Mouse (Mus musculus) testis, adult 2 months (tissue): Measurements from ENCODE around the gene Wdpcp. TPM values are rescaled to one million over a fixed set of nuclear protein-coding genes. Genes with fewer than 3 reads are reported as not detected.

ENCODE experiments used
- H3K27ac ChIP-seq: fragments of 200-500 bp; 2 replicates; pipeline ENCODE4 v1.5.1; 2012; ENCODE audit warnings: low read depth, low read length; ENCODE audit not compliant: control insufficient read depth, insufficient read depth
- H3K27me3 ChIP-seq: fragments of 200-500 bp; 2 replicates; pipeline ENCODE4 v1.6.1; 2012; ENCODE audit warnings: mild to moderate bottlenecking, low read length, moderate library complexity; ENCODE audit not compliant: control insufficient read depth, insufficient read depth
- H3K36me3 ChIP-seq: fragments of 200-500 bp; 2 replicates; pipeline ENCODE4 v1.6.1; 2012; ENCODE audit warnings: mild to moderate bottlenecking, low read length; ENCODE audit not compliant: control insufficient read depth, insufficient read depth
- H3K4me1 ChIP-seq: fragments of 200-500 bp; 2 replicates; pipeline ENCODE4 v1.6.1; 2012; ENCODE audit warnings: low read length; ENCODE audit not compliant: control insufficient read depth, insufficient read depth
- H3K4me3 ChIP-seq: fragments of 200-500 bp; 2 replicates; pipeline ENCODE4 v1.5.1; 2012; ENCODE audit warnings: low read depth, mild to moderate bottlenecking, low read length, moderate library complexity, mixed read lengths; ENCODE audit not compliant: control insufficient read depth
- CTCF ChIP-seq: fragments of 200-500 bp; IDR thresholded peaks from 2 replicates; pipeline ENCODE4 v1.5.1; 2012; ENCODE audit warnings: low read depth, mild to moderate bottlenecking, inconsistent platforms, low read length, moderate library complexity; ENCODE audit not compliant: control insufficient read depth, insufficient read depth, insufficient replicate concordance
- POLR2A ChIP-seq: fragments of 200-500 bp; IDR thresholded peaks from 2 replicates; pipeline ENCODE4 v1.6.1; 2012; ENCODE audit warnings: low read depth, mild to moderate bottlenecking, inconsistent platforms, low read length, moderate library complexity; ENCODE audit not compliant: control insufficient read depth
- polyA plus RNA-seq: library from polyadenylated mRNA; depleted of rRNA; stranded (reverse); fragments of >200 nt; gene quantifications from 2 replicates; pipeline ENCODE4 v1.2.3, GENCODE M21; 2012

The Wdpcp gene
- polyA plus RNA-seq, 1 experiment = 34.0 TPM

- TF ChIP-seq POLR2A = no peak
- no peak for TF ChIP-seq CTCF
- Histone ChIP-seq H3K27me3 (no peaks in the 10 kb centered on the region), H3K36me3 (no peaks in the 10 kb centered on the region)
These were observed 66.3 kb downstream of the Wdpcp start for GRCm38 (mm10) chr11:21638341-21638740.

GRCm38 (mm10) chr11:21639534-21639933, 67.5 kb downstream of the Wdpcp start:
- Histone ChIP-seq H3K4me3 (no peak overlapping the region), H3K36me3 (no peaks in the 10 kb centered on the region), H3K4me1 (no peaks in the 10 kb centered on the region), H3K27me3 (no peaks in the 10 kb centered on the region), H3K27ac (no peak overlapping the region)
- TF ChIP-seq CTCF = no peak

More at GRCm38 (mm10) chr11:21638341-21638740, 66.3 kb downstream of the Wdpcp start:
- H3K4me1 ChIP-seq = no peaks in the 10 kb centered on the region
- H3K27ac ChIP-seq = no peak overlapping the region
- H3K4me3 ChIP-seq = no peak overlapping the region

DNA sequence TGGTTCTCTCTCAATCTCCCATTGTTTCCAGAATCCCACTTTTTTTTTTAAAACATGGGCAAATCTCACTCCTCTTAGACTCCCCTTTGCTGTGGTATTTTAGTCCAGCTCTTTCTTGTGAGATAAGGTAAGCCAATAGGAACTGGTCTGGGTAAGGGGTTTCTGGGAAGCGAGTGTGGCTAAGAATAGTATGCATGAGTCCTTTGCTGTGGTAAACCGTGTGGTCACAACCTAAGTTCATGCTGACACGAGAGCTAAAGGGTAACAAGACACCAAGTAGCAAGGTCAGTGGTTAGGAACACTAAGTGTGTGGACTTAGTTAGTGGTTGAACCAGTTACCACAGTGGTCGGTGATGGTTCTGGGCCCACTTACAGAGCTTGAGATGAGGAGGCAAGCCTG, 72.2 kb downstream of the Wdpcp start:
- TF ChIP-seq POLR2A = no peak
- TF ChIP-seq CTCF = no peak

DNA sequence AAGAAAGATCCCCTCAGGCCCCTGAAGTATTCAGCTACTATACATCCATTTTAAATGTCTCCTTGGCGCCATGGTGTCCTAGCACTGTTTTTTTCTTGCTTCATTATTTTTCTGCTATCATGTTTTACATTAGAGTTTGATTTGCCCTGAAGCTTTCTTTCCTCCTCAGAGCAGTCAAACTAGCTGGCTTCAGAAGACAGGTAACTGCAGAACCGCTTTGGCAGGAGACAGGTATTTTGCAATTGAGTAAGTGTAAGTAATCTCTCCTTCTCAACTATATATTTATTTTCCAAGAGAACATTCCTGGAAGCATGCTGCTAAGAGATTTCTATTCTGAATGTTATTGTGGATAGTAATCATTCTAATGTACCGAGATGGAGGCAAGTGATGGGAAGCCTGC, 74.1 kb downstream of the Wdpcp start:
- no peak for TF ChIP-seq POLR2A
- TF ChIP-seq CTCF = no peak
- H3K27ac ChIP-seq = no peak overlapping the region
- no peaks in the 10 kb centered on the region for H3K36me3 ChIP-seq
- no peaks in the 10 kb centered on the region for H3K4me1 ChIP-seq
- no peaks in the 10 kb centered on the region for H3K27me3 ChIP-seq
- no peak overlapping the region for H3K4me3 ChIP-seq

More for the DNA sequence above, 72.2 kb downstream of the Wdpcp start:
- H3K27ac ChIP-seq = no peak overlapping the region
- no peaks in the 10 kb centered on the region for H3K4me1 ChIP-seq
- no peaks in the 10 kb centered on the region for H3K36me3 ChIP-seq
- no peaks in the 10 kb centered on the region for H3K27me3 ChIP-seq
- H3K4me3 ChIP-seq = no peak overlapping the region

DNA sequence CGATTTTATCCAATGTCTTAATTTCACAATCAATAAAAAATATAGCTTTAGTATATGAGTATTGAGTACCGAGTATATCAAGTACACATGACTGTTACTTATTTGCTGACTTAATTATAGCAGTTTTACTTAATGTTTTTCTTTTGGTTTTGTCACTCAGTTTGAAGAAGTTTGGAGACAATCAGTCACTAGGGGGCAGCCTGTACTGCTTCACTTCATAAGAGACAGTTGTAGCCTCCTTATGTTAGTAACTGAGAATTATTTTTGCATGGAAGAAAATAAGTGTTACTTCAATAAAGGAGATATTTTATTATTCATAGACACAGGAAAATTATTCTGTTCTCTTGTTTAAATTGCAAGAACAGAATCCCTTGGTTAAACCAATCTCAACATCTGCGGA, 87.0 kb downstream of the Wdpcp start:
- Histone ChIP-seq H3K27me3 (no peaks in the 10 kb centered on the region), H3K4me1 (no peaks in the 10 kb centered on the region), H3K27ac (no peak overlapping the region), H3K4me3 (no peak overlapping the region), H3K36me3 (no peaks in the 10 kb centered on the region)
- TF ChIP-seq CTCF (no peak), POLR2A (no peak)

GRCm38 (mm10) chr11:21677034-21677433, 105.0 kb downstream of the Wdpcp start:
- Histone ChIP-seq H3K36me3 (no peaks in the 10 kb centered on the region), H3K4me3 (no peak overlapping the region), H3K27ac (no peak overlapping the region), H3K27me3 (no peaks in the 10 kb centered on the region), H3K4me1 (no peaks in the 10 kb centered on the region)
- TF ChIP-seq CTCF (no peak), POLR2A (no peak)

GRCm38 (mm10) chr11:21688441-21688840, 116.4 kb downstream of the Wdpcp start:
- H3K27ac ChIP-seq = no peak overlapping the region
- TF ChIP-seq POLR2A = no peak
- TF ChIP-seq CTCF = no peak
- H3K4me1 ChIP-seq = no peaks in the 10 kb centered on the region; the same call in 1 of the 2 replicates
- H3K36me3 ChIP-seq = no peaks in the 10 kb centered on the region
- no peaks in the 10 kb centered on the region for H3K27me3 ChIP-seq
- no peak overlapping the region for H3K4me3 ChIP-seq

DNA sequence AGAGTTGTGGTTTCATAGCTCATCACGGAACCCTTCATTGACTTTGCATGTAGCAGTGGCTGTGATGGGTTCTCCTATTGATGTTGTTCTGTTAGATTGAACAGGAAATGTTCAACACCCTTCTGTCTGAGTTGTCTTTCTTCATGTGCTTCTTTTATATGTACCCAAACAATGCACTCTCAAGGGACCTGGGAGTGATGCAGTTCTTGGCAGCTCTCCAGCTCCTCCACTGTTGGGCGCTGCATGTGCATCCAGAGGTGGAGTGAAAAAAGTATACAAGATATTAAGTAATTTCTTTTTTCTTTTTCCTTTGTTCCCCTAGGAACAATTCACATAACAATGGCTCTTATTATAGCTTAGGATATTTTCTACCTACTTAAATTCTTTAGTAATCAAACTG, 118.7 kb downstream of the Wdpcp start:
- no peaks in the 10 kb centered on the region for H3K36me3 ChIP-seq
- H3K27me3 ChIP-seq = no peaks in the 10 kb centered on the region
- TF ChIP-seq POLR2A (no peak), CTCF (no peak)
- H3K27ac ChIP-seq = no peak overlapping the region
- H3K4me3 ChIP-seq = no peak overlapping the region
- H3K4me1 ChIP-seq = no peaks in the 10 kb centered on the region
